Mouse (Mus musculus) kidney, embryonic 16.5 days (tissue): Measurements from ENCODE around the gene Rnf38. TPM values are rescaled to one million over a fixed set of nuclear protein-coding genes. Genes with fewer than 3 reads are reported as not detected.

Source experiments
- ATAC-seq: fragments of 200-750 bp; cut with Nextera tagmentation; 2 replicates; pipeline ENCODE4 v1.8.0; 2017; ENCODE audit warnings: moderate TSS enrichment; ENCODE audit not compliant: low FRiP score, low TSS enrichment
- H3K27ac ChIP-seq: fragments of 300-500 bp; sonication (generic); 2 replicates; pipeline ENCODE4 v1.5.1; 2014; ENCODE audit warnings: low read length
- H3K27me3 ChIP-seq: fragments of 300-500 bp; sonication (generic); 2 replicates; pipeline ENCODE4 v1.6.1; 2014; ENCODE audit warnings: low read length, control low read depth, mixed read lengths; ENCODE audit not compliant: insufficient read depth
- H3K36me3 ChIP-seq: fragments of 300-500 bp; sonication (generic); 2 replicates; pipeline ENCODE4 v1.6.1; 2014; ENCODE audit warnings: low read length, control low read depth, mixed read lengths; ENCODE audit not compliant: insufficient read depth
- H3K4me1 ChIP-seq: fragments of 300-500 bp; sonication (generic); 2 replicates; pipeline ENCODE4 v1.6.1; 2014; ENCODE audit warnings: low read length, control low read depth, mixed read lengths; ENCODE audit not compliant: insufficient read depth
- H3K4me2 ChIP-seq: fragments of 300-500 bp; sonication (generic); replicated peaks from 2 replicates; pipeline ENCODE4 v1.6.1; 2014; ENCODE audit warnings: low read depth, low read length
- H3K4me3 ChIP-seq: fragments of 300-500 bp; sonication (generic); 2 replicates; pipeline ENCODE4 v1.5.1; 2014; ENCODE audit warnings: mild to moderate bottlenecking, low read length
- H3K9ac ChIP-seq: fragments of 300-500 bp; sonication (generic); replicated peaks from 2 replicates; pipeline ENCODE4 v1.6.1; 2014; ENCODE audit warnings: low read length
- H3K9me3 ChIP-seq: fragments of 300-500 bp; sonication (generic); 2 replicates; pipeline ENCODE4 v1.6.1; 2016; ENCODE audit warnings: low read length, control low read depth
- WGBS: fragments of 180-500 bp; shearing (Covaris S2); extraction: QIAGEN DNeasy Blood & Tissue Kit; methylation state at CpG from one replicate; pipeline ENCODE4 v1.1.7; 2014; 5-methylcytosine and 5-hydroxymethylcytosine counted together
- polyA plus RNA-seq: library from polyadenylated mRNA; unstranded; fragments of >200 nt; fragmentation: Nextera tagmentation; extraction: Ambion mirVana; gene quantifications from 2 replicates; pipeline ENCODE4 v1.2.1, GENCODE M21; 2015

Rnf38 gene
- polyA plus RNA-seq, 1 experiment from 2014 or later = 20.2 TPM

DNA sequence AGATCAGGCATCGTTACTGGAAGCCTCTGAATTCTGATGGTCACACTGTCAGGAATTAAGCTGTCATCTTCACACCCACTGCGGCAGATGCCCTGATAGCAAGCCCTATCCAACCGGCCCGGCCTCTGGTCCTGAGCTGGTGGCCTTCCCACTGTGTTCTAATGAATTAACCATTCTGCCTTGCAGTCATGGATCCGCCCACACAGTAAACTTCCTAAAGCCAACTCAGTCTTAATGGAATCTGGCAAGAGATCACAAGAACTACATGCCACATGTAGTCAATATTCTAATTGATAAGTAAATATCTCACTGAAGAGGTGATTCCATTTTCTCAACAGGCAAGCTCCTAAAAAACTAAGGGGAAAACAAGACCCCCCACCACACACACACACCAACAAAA is 60.9 kb downstream of the Rnf38 start:
- Histone ChIP-seq H3K4me2 (no peak overlapping the region), H3K9ac (no peak overlapping the region), H3K27ac (no peak overlapping the region), H3K4me1 (peaks cover 11% of the 10 kb centered on the region), H3K9me3 (0 out of 2 replicates have a peak, but pooled peaks cover 2% of the 10 kb centered on the region), H3K27me3 (no peaks in the 10 kb centered on the region), H3K4me3 (no peak overlapping the region), H3K36me3 (no peaks in the 10 kb centered on the region)
- WGBS = 40% methylated on average over 5 of the region's 5 CpGs
- no peak for ATAC-seq

DNA sequence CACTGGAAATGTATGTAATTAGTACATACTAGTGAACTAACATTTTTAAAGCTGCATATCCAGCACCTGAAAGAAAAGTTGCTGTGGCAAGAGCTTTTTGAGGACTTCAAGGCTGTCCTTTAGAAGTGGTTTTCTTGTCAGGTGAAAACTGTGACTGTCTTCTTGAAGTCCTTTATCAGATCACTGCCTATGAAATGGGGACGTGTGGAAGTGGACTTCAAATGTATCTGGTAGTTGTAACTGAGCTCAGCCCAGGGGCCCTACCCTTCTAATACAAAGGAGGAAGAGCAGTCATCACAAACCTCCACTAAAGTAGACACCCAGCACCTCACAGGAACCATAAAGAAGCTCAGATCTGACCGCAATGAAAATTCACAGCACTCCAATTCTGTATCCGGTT is 63.7 kb downstream of the Rnf38 start:
- Histone ChIP-seq H3K27me3 (no peaks in the 10 kb centered on the region), H3K27ac (no peak overlapping the region), H3K4me3 (no peak overlapping the region), H3K9me3 (no peaks in the 10 kb centered on the region), H3K9ac (no peak overlapping the region), H3K4me1 (peaks cover 21% of the 10 kb centered on the region), H3K4me2 (no peak overlapping the region), H3K36me3 (no peaks in the 10 kb centered on the region)
- no peak for ATAC-seq
- WGBS = 61% methylated on average over 3 of the region's 3 CpGs

DNA sequence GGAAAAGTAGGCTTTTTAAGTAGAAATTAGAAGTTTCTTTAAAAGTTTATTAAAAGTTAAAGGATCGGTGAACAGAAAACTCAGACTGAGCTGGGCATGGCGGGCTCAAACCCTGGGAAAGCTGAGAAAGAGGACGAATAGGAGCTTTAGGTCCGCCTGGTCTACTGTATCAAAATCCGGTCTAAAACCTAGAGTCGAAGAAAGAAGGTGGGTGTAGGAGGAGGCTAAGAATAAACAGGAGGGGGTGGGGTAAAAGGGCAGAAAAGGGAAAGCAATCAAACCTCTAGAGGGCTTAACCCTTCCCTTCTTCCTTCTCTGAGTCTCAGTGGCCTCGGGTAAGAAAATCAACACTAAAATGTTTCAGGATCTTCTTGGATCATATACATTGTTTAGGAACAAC is 64.8 kb downstream of the Rnf38 start:
- H3K4me2 ChIP-seq = peak overlapping the region; percentile 67
- H3K27me3 ChIP-seq = no peaks in the 10 kb centered on the region
- ATAC-seq = no peak
- H3K9me3 ChIP-seq = no peaks in the 10 kb centered on the region
- WGBS = 2% methylated on average over 7 of the region's 7 CpGs
- peak overlapping the region; percentile 73 for H3K27ac ChIP-seq
- H3K4me1 ChIP-seq = peaks cover 27% of the 10 kb centered on the region
- peak overlapping the region; percentile 62 for H3K4me3 ChIP-seq
- peak overlapping the region; percentile 67 for H3K9ac ChIP-seq
- no peaks in the 10 kb centered on the region for H3K36me3 ChIP-seq

DNA sequence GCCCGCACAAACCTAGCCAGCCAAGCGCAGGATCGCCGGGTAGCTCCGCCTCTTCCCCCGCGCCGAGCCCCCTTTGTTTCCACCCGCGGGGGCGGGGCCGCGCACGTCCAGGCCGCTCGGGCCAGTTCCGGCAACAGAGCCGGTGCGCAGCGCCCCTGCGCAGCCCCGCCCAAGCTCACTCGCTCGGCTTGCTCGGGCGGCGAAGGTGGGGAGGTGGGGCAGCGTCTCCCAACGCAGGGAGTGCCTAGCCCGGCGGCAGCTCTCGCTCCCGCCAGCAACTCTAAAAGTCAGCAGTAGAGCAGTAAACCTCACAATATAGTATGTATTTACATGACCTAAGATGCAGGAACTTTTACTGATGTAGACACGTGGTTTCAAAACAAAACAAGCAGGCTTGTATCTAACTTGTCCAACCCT is 65.3 kb downstream of the Rnf38 start:
- Histone ChIP-seq H3K4me1 (peaks cover 28% of the 10 kb centered on the region), H3K9ac (peak overlapping the region; percentile 67), H3K36me3 (no peaks in the 10 kb centered on the region), H3K27me3 (no peaks in the 10 kb centered on the region), H3K4me3 (peak overlapping the region; percentile 62), H3K4me2 (peak overlapping the region; percentile 67), H3K9me3 (no peaks in the 10 kb centered on the region), H3K27ac (peak overlapping the region; percentile 73)
- ATAC-seq = peak; percentile 91
- under 1% methylated on average over 19 of the region's 34 CpGs for WGBS

DNA sequence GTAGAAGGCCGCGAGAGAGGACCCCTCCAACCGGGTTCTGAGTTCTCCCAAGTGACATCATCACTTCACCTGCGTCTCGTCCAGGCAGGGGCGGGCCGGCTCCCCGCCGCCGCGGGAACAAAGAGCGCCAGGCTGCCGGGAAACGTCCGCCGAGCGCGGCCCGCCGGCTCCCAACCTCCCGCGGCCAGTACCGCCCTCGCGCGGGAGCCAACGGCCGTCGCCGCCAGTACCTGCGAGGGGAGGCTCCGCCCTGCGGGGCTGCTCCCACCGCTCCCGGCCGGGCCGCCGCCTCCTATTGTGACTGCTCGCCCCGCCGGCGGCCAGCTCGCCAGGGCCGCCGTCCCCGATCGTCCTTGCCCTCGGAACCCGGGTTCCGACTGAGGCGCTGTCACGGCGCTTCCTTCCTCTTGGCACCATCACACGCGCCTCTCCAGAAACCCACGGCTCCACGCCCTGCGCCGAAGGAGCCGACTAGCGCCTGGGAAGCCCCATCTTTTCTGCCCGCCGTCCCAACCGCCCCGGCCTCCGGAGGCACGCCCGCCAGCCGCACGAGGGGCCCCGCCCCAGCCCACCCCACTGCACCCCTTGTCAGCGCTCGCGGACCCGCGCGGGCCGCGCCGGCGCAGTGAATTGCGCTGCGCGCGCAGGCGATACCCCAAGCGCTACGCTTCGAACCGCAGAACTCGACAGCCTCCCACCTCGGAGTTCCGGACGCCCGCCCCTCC is 66.0 kb downstream of the Rnf38 start:
- Histone ChIP-seq H3K9me3 (no peaks in the 10 kb centered on the region), H3K9ac (peak overlapping the region; percentile 93), H3K27me3 (no peaks in the 10 kb centered on the region), H3K4me3 (peak overlapping the region; percentile 87), H3K27ac (peak overlapping the region; percentile 99), H3K36me3 (no peaks in the 10 kb centered on the region), H3K4me1 (peaks cover 31% of the 10 kb centered on the region), H3K4me2 (peak overlapping the region; percentile 62)
- under 1% methylated on average over 79 of the region's 95 CpGs for WGBS
- peak; percentile 93 for ATAC-seq

DNA sequence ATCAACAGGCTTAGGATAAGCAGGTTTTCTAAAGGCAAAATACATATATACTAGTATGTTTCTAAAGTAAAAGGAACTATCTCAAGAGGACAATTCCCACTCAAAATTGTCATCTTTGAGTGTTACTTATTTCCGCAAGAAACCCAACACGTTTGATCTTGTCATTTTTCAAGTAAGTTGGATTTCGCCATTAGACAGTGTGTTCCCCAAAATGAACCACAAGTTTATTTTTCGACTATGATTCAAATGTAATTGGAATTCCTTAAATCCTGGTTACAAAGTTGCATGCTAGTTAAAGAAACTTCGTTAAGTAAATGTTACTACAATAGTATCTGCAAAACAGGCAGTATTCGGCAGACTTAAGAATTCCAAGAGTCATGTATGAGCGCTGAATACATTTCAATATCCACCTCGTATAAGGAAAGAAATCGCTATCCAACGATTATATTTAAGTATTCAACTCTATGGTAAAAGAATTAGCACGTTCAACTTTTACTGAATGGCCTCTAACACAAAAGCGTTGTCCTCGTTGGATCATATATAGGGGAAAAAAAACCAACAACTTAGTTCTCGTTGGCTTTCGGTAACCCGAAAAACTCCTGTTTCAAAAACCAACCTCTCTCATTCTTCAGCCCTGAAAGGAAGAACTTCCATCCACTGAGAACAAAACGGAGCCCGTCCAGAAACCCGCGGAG is 66.7 kb downstream of the Rnf38 start:
- H3K27ac ChIP-seq = peak overlapping the region; percentile 99
- no peaks in the 10 kb centered on the region for H3K9me3 ChIP-seq
- peak overlapping the region; percentile 93 for H3K9ac ChIP-seq
- WGBS = 2% methylated on average over 20 of the region's 20 CpGs
- peaks cover 37% of the 10 kb centered on the region for H3K4me1 ChIP-seq
- no peaks in the 10 kb centered on the region for H3K36me3 ChIP-seq
- peak overlapping the region; percentile 87 for H3K4me3 ChIP-seq
- no peaks in the 10 kb centered on the region for H3K27me3 ChIP-seq
- H3K4me2 ChIP-seq = peak overlapping the region; percentile 62
- ATAC-seq = no peak

DNA sequence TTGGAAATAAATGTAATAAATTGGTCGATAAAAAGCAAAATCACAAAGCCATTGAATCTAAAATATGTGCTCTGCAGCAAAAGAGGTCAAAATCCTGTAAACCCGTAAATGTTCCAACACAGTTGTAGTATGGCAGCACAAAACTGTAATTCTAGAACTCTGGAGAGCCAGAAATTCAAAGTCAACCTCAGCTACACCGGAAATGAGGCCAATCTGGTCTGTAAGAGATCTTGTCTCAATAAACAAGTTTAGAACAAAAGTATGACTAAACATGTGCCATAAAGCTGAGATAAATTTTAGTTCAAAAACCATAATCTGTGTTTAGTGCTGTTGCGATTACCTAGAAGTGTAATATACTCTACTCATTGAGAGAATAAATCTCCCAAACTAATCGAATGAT is 69.0 kb downstream of the Rnf38 start:
- no peak for ATAC-seq
- Histone ChIP-seq H3K36me3 (no peaks in the 10 kb centered on the region), H3K9me3 (no peaks in the 10 kb centered on the region), H3K4me1 (peaks cover 45% of the 10 kb centered on the region), H3K27me3 (no peaks in the 10 kb centered on the region), H3K4me3 (no peak overlapping the region), H3K9ac (no peak overlapping the region), H3K27ac (no peak overlapping the region), H3K4me2 (0 out of 2 replicates have a peak overlapping the region, but pooled peaks have one; percentile 3)
- 57% methylated on average over 5 of the region's 5 CpGs for WGBS

DNA sequence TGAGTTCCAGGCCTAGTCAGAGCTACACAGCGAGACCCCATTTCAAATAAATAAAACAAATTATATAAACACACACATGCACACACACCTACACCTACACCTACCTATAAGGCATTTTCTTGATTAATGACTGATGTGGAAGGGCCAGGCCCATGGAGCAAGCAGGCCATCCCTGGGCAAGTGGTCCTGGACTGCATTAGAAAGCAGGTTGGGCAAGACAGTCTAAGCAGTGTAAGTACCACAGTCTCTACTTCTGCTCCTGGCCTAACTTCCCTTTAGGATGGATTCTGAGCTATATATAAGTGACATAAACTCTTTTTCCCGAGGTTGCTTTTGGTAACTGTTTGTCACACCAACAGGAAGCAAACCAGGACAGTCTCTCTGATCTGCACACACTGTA is 70.6 kb downstream of the Rnf38 start:
- Histone ChIP-seq H3K36me3 (no peaks in the 10 kb centered on the region), H3K4me1 (peaks cover 36% of the 10 kb centered on the region), H3K27ac (no peak overlapping the region), H3K9me3 (no peaks in the 10 kb centered on the region), H3K9ac (no peak overlapping the region), H3K4me2 (no peak overlapping the region), H3K27me3 (no peaks in the 10 kb centered on the region), H3K4me3 (no peak overlapping the region)
- no peak for ATAC-seq
- WGBS = 72% methylated on average over 2 of the region's 2 CpGs

DNA sequence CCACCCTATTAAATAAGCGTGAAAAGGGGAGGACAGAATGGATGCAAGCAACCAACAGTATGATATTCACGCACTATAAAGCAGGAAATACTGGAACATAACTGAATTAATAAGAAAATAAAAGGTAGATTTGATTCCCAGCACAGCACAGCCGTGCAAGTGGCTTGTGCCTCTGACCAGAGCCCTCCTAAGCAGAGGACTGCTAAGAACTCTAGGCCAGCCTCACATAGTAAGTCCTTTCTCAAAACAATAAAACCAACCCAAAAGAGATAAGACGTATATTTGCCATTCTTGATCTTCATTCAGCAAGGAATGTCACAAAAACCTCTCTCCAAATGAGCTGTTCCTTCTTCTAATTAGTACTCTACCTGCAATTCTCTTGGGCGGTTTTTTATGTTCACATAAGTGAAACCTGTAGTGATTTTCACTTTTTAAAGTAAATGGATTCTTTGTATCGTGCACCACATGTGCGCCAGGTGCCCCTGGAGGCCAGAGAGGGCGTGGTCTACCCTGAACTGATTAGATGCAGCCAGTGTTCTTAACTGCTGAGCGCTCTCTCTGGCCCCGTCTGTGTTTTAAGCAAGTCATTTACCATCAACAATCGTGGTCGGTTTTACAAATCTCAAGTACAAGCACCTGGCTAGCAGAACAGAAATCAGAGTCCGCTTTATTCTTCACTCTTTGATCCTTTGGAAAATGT is 72.4 kb downstream of the Rnf38 start:
- no peak overlapping the region for H3K9ac ChIP-seq
- WGBS = 65% methylated on average over 13 of the region's 13 CpGs
- H3K9me3 ChIP-seq = no peaks in the 10 kb centered on the region
- H3K4me2 ChIP-seq = no peak overlapping the region
- no peaks in the 10 kb centered on the region for H3K36me3 ChIP-seq
- H3K27me3 ChIP-seq = no peaks in the 10 kb centered on the region
- H3K4me3 ChIP-seq = no peak overlapping the region
- ATAC-seq = no peak
- no peak overlapping the region for H3K27ac ChIP-seq
- peaks cover 36% of the 10 kb centered on the region for H3K4me1 ChIP-seq
